Mouse (Mus musculus): ENCODE measurements at regions not wholly inside any gene's neighbourhood (a gene's known extent, or its start where the extent isn't known, plus 50 kb on each side); places are given as distances from the start of the nearest gene placed in this dataset.

DNA sequence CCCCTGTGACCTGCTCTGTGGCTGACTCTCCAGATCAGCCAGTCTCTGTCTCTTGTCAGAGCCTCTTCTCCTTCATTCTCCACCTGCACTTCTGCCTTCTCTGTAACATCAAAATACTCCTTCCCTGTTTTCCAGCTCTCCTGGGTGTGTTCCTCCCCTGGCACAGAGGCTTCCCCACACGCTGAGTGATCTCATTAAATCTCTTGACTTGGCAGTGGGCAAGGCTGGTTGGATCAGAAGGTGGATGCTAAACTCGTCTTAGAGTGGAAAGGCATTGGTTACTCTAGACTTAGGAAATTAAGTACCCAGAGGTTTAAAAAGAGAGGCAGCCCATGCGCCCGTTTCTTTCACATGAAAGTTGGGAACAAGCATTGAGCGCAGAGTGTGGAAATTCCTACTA is 78.3 kb upstream of the Gm10234 start:
- TF ChIP-seq CTCF (IDR thresholded peaks at IDR 0.05) = no peak
- no peak for TF ChIP-seq EP300 (IDR thresholded peaks at IDR 0.05)
